Mouse (Mus musculus) cerebellum, postnatal 25 days (tissue): ENCODE data around the gene Pou5f1.
A peak's percentile ranks its signal among the peaks of the same experiment; 100 is the strongest.

ENCODE experiments used
- DNase-seq, 2 experiments: peaks; one replicate each; pipeline ENCODE4 v3.0.0; 2021; ENCODE audit warnings: mixed read lengths in 2 of 2

The Pou5f1 gene

DNA sequence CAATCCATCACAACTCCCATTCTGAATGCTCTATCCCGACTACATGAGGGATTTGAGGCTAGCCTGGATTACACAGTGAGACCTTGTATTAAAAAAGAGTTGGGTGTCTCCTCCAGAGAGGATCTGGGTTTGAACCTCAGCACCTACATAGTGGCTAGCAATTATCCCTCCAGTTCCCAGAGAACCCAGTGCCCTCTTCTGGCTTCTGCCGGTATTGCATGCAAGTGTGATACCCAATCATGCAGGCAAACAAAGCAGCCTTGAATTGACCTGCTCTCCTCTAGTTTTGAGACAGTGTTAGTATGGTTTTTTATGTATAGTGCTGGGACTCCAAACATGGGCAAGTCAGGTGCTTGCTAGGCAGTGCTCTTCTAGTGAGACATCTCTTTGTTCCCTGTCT lies 8.1 kb downstream of the Pou5f1 start:
- peak; percentile 69 to 82 for DNase-seq

DNA sequence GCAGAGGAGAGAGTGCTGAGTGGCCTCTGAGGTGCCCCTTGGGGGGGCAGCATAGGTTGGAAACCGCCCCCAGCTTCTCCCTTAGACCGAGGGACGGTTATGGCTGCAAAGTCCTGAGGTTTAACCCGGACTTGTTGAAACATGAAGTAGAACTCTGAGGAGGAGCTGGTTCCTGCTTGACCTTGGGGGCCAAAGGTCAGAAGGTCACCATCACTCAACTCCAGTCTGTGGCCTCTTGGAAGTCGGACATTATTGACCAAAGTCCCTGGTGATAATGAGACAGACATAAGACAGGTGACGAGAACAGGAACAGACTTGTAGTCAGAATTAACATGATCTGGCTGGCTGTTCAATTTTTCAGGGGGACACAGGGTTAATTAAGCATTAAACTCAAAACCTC lies 8.9 kb downstream of the Pou5f1 start:
- DNase-seq = no peak

DNA sequence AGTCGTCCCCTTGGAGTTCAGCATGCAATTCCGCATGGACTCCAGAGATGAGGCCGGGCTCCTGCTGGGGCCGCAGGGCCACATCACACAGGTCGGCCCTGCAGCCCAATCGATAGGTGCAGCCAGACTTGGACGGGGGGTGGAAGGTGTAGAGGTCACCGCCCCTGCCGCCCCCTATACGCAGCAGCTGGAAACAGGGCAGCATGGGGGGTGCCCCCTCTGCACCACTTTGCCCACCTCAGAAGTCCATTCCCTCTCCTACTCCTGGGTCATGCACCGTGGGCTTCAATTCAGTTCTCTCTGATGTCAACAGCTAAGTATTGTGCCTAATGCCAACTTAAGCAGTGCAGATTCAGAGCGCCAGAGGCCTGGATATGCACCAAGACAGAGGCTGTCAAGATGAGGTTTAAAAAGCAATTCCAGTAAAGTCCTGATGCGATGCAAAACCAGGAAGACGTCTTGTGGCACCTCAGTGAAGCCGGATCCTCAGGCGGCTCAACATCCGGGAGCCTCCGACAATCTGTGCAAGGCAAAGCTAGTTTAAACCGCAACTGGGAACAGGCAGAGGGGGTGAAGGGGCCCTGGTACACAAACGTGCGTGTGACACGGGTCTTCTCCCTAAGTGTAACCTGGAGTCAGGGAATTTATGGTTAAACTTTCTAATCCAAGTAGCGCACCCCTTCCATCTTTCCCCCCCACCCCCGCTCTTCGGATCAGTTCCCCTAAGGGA lies 10.3 kb downstream of the Pou5f1 start:
- DNase-seq = peak in 1 of 2 experiments; percentile 39

DNA sequence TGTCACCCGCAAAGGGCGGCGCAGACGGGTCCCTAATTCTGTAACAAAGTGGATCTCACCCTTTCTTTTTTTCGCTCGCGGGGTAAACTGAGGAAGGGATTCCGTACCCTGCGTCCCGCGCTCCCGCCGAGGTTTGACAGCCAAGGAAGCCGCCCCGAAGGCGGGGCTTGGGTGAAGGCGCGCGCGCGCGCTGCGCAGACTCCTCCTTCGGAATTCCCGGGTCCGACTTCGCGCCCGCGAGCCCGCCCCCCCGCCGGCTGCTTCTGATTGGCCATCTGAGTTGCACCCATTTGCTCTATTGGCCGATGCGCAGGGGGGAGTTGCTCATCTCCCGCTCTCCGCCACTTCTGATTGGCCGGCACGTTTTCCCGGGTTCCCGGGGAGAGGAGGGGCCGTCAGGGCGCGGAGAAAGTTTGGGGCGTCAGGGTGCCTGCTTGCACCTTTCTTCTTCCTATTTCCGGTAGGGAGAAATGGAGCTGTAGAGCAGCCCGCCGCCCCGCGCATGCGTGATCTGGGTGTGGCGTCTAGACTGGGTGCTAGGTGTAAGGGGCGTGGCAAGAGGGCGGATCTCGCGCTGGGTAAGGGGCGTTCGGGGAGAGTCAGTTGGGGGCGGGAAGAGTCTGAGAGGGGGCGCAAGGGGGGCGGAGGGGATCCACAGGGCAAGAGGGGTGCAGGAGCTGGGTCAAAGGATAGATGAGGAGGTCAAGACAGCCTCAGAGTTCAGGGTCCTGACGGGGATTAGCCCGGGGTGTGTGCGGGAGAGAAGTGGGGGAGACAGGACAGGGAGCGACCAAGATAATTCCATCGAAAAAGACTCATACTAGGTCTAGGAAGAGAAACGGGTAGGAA lies 11.1 kb downstream of the Pou5f1 start, which contains the start of the genes Tcf19 and Cchcr1:
Gene Tcf19, minus strand, starts transcription at position 173 of the 849 bp plus-strand sequence.
Gene Cchcr1, plus strand, starts transcription at position 449 of the 849 bp plus-strand sequence.
- peak; percentile 95 to 99 for DNase-seq

DNA sequence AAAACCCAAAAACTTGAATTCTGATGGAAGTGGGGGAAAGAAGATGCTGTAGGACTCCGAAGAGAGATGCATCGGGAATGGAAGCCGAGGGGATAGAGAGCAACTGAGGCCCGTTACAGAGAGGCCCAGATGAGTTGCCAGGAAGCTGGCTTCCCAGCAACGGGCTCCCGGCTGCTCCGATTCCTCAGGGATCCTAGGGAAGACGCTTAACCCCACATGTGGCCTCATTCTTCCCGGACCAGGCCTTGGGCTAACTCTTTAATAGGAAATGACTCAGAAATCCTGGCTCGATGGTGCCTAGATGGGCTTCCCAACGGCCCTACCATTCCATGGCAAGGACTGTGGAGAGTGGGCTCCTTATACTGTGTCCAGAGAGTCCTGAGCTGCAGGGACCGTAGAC lies 11.7 kb downstream of the Pou5f1 start:
- no peak for DNase-seq

DNA sequence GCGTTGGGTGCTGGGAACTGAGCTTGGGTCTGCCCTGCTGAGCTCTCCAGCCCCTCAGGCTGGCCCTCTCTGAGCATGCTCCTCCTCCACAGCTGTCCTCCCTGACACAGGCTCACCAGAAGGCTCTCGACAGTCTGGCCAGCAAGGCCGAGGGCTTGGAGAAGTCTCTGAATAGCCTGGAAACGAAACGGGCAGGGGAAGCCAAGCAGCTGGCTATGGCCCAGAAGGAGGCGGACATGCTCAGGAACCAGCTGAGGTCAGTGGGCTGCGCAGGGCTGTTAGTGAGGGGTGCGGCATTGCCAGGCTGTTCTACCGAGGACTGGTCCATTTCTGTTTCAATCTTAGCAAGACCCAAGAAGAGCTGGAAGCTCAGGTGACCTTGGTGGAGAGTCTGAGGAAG lies 18.5 kb downstream of the Pou5f1 start:
- no peak for DNase-seq

DNA sequence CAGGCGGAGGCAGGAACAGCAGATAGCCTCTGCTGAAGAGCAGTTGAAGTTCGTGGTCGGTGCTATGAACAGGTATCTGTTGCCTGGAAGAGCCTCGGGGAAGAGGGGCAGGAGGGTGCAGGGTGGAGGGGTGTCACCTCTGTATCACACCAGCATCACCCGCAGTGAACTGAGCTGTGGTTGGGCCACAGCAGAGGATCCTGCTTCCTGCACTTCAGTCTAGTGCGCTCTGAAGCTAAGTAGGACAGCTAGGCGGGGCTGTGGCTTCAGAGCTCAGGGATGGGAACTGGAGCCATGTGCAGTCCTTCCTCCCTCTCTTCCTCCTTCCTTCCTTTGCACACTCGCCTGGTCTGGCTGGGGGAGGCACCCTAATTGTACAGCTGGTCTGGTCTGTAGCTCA lies 20.8 kb downstream of the Pou5f1 start:
- no peak for DNase-seq

DNA sequence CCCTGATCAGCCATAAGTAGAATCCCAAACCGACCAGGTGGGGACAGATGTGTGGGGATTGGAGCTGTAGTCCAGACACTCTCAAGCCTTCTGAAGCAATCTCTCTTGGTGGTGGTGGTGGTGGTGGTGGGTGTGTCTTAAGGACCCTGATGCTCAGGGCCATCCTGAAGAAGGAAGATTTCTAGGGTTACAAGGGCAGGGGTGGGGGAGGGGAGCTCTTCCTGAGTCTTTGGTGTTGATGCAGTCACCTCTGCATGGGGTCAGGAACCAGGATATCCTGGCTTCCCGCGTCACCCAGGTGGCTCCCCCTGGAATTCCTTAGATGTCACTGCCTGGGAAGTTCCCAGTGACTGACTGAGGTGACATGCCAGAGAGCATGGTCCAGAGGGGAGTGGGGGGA lies 26.5 kb downstream of the Pou5f1 start:
- DNase-seq = no peak

DNA sequence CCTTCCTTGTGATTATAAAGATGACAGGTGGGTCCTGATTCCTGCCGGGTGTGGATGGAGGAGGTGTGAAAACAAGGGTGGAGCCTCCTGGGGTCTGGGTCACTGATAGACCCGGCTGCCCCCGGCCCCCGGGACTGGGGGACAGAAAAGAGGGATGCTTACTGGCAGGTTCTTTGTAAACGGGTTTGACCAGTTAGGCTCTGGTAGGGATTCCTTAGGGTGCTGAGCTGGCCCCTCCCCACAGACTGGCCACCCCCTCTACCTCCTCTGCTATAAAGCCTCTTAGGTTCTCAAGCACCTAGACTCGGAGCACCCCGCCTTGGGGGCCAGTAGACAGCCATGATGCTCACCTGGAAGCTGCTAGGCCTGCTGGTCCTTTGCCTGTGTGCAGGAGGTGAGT lies 27.1 kb downstream of the Pou5f1 start, which contains the start of gene Psors1c2:
Gene Psors1c2, plus strand, starts transcription at position 301 of the 400 bp plus-strand sequence.
- no peak for DNase-seq

DNA sequence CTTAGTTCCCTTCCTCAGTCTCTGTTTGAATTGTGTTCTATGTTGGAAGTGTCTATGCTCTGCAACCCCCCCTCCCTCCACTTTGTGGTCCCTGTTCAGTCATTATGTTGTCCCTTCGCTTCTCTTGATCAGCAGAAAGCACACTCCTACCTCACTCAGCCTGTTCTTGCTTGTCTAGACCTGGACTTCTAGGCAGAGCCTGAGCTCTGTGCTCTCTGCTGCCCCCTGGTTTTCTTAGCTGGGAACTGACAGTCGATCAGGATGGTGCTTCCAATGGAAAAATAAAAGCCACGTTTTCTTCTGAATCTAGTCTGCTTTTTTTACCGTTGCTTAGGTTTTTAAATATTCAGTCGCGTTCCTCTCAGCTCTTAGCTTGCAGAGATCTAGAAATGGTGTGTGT lies 28.5 kb downstream of the Pou5f1 start:
- DNase-seq = peak; percentile 84 to 89

DNA sequence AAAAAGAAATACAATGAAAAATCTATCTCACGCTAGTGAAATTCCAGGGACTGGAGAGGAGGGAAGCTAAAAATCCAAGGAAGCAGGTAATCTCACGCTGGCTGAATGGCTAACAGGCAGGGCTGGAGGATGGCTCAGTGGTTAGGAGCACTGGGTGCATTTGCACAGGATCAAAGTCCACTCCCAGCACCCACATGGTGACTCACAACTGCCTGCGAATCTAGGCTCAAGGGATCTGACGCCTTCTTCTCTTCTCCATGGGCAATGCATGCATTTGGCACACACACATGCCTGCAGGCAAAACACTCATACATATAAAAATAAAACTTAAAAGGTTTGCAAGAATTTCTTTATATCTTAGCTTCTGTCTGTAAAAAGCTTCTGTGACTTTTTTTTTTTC lies 31.6 kb downstream of the Pou5f1 start:
- DNase-seq = no peak

DNA sequence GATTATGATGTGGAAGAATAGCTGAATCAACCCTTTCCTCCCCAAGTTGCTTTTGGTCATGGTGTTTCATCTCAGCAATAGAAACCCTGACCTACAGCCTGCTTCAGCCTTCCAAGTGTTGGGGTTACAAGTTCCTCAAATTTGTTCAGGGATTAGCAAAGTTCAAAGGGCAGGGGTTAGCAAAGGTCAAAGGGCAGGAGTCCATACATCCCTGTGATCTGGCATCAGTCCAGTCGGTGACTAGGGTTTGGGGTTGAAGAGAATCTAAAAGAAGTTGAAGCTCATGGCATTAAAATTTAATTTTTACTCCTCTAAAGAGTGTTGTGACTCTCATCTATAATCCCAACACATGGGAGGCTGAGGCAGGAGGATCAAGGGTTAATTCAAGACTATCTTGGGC lies 32.7 kb downstream of the Pou5f1 start:
- DNase-seq = no peak

DNA sequence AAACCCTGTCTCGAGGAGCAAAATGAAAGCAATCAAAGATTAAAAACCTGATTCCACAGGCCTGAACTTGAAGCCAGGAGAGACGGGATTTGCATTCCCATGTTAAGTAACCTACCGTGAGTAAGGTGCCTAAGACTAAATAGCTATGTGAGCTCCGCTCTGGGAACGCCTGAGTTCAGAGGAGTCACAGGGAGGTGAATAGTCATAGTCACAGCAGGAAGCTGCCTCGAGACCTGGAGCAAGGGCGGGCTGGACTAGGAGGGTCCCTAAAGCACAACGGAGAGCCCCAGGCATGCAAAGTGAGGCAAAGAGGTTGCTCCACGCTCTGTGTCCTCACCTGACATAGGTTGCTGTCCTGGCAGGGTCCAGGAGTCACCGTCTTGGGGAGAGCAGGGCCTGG lies 33.7 kb downstream of the Pou5f1 start:
- DNase-seq = no peak

DNA sequence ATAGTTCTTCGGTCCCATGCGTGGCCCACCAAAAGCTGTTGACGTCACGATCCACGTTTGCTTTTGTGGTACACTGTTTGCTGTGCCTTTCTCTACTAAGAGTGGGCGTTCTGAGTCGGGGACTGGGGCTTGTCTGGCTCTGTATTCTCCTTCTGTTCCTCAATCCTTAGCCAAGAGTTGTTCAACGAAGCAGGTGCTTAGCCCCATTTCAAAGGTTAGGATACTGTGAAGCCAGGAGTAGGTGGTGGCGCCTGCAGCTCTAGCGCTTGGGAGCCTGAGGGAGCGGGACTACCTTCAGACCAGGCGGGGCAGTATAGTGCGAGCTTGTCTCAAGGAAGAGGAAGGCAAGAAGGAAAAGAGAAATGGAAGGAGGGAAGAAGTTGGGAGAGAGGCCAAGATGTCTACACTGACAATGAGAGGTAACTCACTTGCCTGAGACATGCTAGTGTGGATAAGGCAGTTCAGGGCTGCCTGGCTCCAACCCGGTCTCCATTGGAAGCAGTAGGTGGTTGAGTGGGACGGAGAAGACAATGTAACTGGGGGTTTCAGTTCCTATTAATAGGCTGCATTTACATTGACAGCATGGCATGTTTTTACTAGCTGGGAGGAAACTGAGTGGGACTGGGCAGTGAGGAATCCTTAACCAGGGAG lies 37.1 kb downstream of the Pou5f1 start:
- DNase-seq = no peak

DNA sequence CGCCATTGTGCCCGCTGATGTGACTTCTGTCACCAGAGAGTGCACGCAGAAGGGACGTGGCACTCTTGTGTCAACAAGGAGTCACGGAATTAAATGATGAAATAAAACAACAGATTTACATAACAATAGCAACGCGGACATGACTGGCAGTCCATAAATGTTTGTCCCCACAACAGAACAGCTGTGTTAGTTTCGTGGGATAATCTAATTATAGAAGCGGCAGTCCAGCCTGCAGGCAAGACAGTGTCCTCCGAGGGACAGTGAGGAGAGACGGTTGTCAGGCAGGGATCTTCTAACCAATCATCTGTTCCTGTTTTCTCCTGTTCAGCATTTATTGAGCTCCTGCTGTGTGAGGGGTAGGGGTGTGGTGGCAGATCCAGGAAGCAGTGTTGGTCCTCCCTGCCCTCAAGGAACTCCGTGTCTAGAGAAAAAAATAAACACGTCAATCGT lies 37.6 kb downstream of the Pou5f1 start:
- DNase-seq = no peak

DNA sequence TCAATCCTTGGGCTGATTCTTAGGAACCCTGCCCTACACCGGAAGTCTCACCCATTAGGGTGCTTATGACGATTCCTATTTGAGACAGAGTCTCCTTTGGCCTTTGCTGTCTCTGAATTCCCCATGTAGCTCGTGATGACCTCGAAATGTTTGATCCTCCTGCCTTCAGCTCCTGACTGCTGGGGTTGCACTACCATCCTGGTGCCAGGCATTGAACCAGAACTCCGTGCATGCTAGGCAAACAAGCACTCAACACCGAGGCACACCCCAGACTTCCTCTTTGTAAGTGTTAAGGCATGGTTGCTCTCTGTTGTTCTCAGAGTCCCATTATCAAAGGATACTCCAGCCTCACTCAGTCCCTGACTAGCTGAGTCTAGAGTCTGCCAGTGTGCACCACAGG lies 38.2 kb downstream of the Pou5f1 start:
- no peak for DNase-seq

DNA sequence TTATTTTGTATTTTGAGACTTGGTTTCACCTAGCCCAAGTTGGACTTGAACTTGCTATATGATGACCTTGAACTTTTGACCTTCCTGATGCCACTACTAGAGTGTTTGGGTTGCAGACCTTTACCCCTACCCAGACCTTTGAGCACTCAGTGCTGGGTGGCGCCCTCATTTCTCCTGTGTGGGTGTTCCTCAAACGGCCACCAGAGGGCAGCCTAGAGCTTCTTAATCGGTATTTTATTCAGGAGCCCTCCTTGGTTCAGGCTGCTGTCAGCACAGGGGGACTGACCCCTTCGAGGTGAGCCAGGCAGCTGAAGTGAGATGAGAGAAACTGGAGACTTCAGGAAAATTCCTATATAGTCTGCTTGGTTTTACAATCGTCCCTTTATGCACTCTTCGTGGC lies 38.9 kb downstream of the Pou5f1 start:
- peak; percentile 80 to 81 for DNase-seq

DNA sequence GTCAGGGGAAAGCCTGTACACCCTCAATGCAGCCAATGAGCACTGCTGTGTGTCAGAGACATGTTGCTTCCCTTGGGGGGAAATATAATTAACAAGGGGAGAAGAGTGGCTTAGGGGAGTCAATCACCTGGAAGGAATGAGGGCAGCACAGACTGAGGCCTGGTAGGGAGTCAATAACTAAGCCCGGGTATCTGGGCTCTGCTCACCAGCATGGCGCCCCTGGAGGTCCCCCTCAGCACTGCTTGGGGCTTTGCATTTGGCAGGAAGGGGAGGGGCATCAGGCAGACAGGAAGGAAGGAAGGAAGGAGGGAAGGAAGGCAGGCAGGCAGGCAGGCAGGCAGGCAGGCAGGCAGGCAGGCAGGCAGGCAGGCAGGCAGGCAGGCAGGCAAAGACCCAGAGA lies 41.6 kb downstream of the Pou5f1 start:
- no peak for DNase-seq

DNA sequence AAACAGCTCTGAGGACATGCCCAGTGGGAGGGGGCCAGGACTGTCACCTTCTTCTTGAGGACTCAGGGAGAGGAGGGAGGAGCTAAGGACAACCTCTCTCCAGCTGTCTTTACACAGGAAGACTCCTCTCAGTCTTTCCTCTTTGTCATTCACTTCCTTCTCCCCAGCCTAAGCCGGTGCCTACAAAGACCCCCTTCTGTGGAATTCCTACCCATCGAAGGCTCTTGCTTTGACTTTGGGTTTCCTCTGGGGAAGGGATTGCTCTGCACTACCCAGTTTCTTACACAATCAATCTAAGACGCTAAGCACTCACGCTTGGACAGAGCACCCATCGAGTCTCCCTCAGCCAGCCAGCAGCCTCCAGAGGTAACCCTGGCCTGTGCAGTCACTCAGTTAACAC lies 42.8 kb downstream of the Pou5f1 start:
- DNase-seq = no peak

DNA sequence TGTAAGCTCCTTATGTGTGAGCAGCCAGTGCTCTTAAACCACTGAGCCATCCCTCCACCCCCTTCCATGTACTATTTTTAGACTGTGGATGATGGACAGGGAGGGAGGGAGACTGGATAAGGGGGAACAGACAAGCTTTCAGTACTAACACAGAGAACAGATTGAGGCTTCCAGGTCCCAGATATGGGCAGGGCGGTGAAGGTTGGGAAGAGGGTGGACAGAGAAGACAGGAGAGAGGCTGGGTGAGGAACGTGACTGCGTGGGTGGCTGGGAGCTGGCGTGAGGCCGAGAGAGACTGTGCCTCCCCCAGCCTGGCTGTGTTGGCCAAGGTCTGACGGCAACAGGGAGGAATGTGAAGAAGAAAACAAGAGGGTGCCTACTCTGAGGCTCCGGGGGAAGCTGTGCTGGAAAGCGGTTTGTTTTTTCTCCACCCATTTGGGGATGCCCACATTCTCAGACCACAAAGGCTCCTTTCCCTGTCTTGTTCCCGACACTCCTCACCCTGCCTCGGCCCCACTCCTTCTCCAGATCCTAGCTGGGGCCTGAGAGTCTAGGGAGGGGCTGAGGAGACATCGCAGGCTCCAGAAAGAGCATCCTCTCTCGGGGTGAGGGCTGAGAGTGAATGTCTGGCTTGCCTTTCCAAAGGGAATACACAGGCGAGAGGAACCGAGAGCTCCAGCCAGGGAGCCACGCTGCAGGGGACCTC lies 43.8 kb downstream of the Pou5f1 start:
- peak; percentile 94 to 95 for DNase-seq

DNA sequence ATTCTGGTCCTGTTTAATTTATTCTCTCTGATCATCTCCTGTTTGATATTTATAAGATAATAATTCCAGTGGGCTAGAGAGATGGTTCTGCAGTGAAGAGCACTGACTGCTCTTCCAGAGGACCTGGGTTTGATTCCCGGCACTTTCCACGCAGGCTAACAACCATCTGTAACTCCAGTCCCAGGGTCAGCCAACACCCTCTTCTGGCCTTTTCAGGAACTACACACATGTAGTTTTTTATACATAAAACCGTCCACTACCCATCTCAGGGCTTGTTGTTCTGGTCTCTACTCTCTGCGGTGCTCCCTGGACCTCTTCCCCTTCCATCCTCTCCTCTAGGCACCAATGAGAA lies 44.3 kb downstream of the Pou5f1 start:
- no peak for DNase-seq

DNA sequence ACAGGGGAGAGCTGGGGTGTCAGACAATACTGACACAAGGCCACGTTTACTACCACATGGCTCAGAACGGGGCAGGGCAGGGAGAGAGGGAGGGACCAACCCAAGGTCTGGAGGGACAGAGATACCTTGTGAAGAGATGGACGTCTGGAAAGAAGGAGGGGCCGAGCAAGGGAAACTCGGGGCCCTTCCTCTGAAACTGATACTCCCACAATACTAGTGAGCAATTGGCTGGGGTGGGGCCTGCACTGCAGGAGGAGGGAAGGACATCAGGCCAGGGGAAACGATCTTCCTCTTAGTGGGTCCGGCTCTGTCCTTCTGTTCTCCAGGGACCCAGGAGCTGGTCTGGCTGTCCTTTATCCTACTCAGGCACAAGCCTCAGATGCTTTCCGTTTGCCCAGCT lies 45.1 kb downstream of the Pou5f1 start:
- DNase-seq = no peak

DNA sequence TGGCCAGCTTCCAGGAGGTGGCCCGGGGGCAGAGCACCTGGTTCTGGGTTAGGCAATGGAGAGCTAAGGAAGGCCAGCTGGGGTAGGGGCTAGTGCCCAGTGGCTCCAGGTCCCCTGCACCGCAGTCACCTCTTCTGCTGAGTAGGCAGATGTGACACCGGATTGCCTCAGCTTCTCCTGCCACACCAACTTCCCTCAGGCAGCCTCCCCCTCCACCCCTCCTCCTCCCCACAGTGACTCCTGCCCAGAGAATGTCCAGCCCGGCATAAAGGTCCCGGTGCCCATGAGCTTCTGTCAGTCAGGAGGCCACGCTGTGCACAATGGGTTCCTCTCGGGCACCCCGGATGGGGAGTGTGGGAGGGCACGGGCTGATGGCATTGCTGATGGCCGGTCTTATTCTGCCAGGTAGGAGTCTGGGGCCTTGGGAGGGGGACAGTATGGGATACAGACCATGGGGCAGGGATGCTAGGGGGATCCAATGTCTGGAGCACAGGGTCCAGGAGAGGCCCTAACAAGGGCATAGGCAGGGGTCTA lies 46.1 kb downstream of the Pou5f1 start, which contains the start of gene Cdsn:
Gene Cdsn, plus strand, starts transcription at position 248 of the 534 bp plus-strand sequence.
- no peak for DNase-seq
